Mouse (Mus musculus) cortical plate, adult 2 months (tissue): ENCODE measurements around the gene Man2a1. TPM values are rescaled to one million over a fixed set of nuclear protein-coding genes. Genes with fewer than 3 reads are reported as not detected.

Source experiments
- H3K27ac ChIP-seq: fragments of 200-500 bp; 2 replicates; pipeline ENCODE4 v1.5.1; 2012; ENCODE audit warnings: low read length, control low read depth, inconsistent platforms; ENCODE audit not compliant: insufficient read depth
- H3K4me1 ChIP-seq: fragments of 200-500 bp; 2 replicates; pipeline ENCODE4 v1.6.1; 2011; ENCODE audit warnings: low read length; ENCODE audit not compliant: control insufficient read depth, insufficient read depth
- H3K4me3 ChIP-seq: fragments of 200-500 bp; 2 replicates; pipeline ENCODE4 v1.5.1; 2011; ENCODE audit warnings: mild to moderate bottlenecking, low read length, control low read depth; ENCODE audit not compliant: insufficient read depth
- CTCF ChIP-seq: fragments of 200-500 bp; IDR thresholded peaks from 2 replicates; pipeline ENCODE4 v1.5.1; 2011; ENCODE audit warnings: mild to moderate bottlenecking, control low read depth, low read length; ENCODE audit not compliant: insufficient read depth; ENCODE audit errors: extremely low read depth
- POLR2A ChIP-seq: fragments of 200-500 bp; IDR thresholded peaks from 2 replicates; pipeline ENCODE4 v1.6.1; 2011; ENCODE audit warnings: mild to moderate bottlenecking, low read length, control low read depth; ENCODE audit not compliant: insufficient read depth; ENCODE audit errors: extremely low read depth
- polyA plus RNA-seq: library from polyadenylated mRNA; depleted of rRNA; stranded (reverse); fragments of >200 nt; gene quantifications from 2 replicates; pipeline ENCODE4 v1.2.3, GENCODE M21; 2012

The Man2a1 gene
- polyA plus RNA-seq, 1 experiment, result 11.7 TPM

DNA sequence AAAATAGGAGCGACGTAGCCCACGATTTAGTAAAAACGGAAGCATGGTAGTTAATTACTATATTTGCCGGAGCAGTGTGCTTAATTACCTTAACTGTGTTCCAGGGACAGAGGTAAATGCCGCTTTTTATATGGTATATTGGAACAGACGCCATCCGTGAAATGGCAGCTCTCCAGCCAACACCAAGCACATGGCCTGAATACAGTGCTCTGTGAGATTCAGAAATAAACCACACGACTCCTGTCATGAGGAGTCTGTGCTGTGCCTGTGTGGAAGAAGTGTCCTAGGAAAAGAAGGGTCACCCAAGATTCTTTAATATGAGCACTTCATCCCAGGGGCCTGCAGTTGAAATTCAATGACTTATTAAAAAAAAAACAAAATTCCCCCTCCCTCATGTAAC lies 50.2 kb downstream of the Man2a1 start:
- no peaks in the 10 kb centered on the region for H3K4me1 ChIP-seq
- H3K4me3 ChIP-seq, result no peak overlapping the region
- TF ChIP-seq CTCF (no peak), POLR2A (no peak)
- H3K27ac ChIP-seq, result no peak overlapping the region

DNA sequence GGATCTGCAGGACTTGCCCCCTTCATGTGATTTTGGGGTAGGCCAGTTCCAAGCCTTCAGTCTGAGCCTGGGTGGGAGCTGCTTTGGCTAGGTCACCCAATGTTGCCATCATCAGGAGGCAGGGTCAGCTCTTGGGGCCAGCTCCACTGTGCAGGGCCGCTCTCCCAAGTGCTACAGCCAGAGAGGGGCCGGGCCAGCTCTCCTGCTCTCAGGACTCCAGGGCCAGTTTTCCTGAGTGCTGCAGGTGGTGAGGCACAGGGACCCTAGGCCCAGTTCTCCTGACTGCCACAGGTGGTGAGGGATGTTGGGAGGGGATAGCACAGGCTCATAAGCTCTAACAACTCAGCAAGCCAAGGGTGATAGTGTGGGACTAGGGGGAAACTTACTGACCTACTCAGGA lies 53.1 kb downstream of the Man2a1 start:
- no peak overlapping the region for H3K4me3 ChIP-seq
- H3K4me1 ChIP-seq, result no peaks in the 10 kb centered on the region
- TF ChIP-seq CTCF, result no peak
- no peak for TF ChIP-seq POLR2A
- no peak overlapping the region for H3K27ac ChIP-seq

GRCm38 (mm10) chr17:64659682-64660081 lies 59.1 kb downstream of the Man2a1 start:
- Histone ChIP-seq H3K4me1 (no peaks in the 10 kb centered on the region; the same call in 1 of the 2 replicates), H3K4me3 (no peak overlapping the region), H3K27ac (no peak overlapping the region)
- no peak for TF ChIP-seq CTCF
- TF ChIP-seq POLR2A, result no peak

DNA sequence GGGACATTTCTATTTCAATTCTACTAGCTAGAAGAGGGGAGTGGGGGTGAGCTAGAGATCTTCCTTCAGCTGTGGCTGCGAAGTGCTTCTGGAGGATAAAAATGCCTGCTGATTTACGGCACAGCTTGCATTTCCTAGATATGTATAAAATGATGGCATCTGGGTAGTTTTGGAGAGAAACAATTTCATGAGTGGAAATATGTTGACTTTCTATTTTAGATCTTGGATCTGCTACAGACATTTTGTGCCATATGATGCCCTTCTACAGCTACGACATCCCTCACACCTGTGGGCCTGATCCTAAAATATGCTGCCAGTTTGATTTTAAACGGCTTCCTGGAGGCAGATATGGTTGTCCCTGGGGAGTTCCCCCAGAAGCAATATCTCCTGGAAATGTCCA lies 66.0 kb downstream of the Man2a1 start:
- Histone ChIP-seq H3K4me3 (no peak overlapping the region), H3K4me1 (peaks cover 5% of the 10 kb centered on the region), H3K27ac (no peak overlapping the region)
- no peak for TF ChIP-seq CTCF
- no peak for TF ChIP-seq POLR2A

DNA sequence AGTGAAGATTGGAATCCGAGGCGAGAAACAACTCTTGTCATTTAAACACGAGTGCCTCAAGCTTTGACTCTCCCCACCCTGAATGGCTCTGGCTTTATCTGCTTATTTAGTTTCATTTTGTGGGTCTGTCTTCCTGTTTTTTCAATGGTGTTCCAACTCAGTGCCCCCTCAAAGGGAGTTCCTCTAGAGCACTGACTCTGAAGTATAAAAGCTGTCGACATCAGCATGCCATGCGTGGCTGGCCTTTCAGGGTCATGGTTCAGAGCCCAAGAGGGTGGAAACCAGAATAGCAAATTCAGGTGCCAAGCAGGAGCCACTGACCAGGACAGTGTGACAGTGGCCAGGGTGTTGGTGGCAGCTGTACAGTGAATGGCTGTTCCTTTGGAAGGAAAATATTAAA lies 68.0 kb downstream of the Man2a1 start:
- Histone ChIP-seq H3K27ac (no peak overlapping the region), H3K4me3 (no peak overlapping the region), H3K4me1 (peaks cover 5% of the 10 kb centered on the region)
- no peak for TF ChIP-seq CTCF
- TF ChIP-seq POLR2A, result no peak

DNA sequence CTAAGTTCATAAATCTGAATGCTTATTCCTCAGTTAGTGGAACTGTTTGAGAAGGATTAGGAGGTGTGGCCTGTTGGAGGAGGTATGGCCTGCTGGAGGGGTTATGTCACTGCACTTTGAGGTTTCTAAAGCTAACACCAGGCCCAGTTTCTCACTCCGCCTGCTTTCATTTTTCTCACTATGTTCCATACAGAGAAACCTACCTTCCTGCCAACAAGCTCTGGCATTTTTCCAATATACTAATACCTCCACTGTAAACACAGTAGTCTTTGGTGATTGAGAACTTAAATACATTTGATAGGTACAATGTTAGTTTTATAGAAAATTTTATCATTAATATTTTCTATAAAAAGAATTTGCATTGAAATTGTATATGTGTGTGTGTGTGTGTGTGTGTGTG lies 73.9 kb downstream of the Man2a1 start:
- no peak overlapping the region for H3K4me3 ChIP-seq
- H3K27ac ChIP-seq, result no peak overlapping the region
- TF ChIP-seq CTCF, result no peak
- TF ChIP-seq POLR2A, result no peak
- peaks cover 2% of the 10 kb centered on the region; the same call in 1 of the 2 replicates for H3K4me1 ChIP-seq

DNA sequence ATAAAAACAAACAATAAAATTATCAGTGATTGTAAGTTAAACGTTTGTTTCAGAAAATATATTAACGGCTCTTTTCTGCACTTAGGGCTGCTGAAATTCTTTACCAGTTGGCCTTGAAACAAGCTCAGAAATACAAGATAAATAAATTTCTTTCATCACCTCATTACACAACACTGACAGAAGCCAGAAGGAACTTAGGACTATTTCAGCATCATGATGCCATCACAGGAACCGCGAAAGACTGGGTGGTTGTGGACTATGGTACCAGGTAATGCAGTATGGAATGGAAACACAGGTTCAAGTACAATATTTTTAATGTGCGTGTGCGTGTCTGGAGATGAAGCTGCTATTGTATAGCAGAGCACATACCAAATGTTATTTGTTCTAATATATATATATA lies 74.4 kb downstream of the Man2a1 start:
- no peak for TF ChIP-seq POLR2A
- TF ChIP-seq CTCF, result no peak
- peaks cover 2% of the 10 kb centered on the region; the same call in 1 of the 2 replicates for H3K4me1 ChIP-seq
- no peak overlapping the region for H3K27ac ChIP-seq
- H3K4me3 ChIP-seq, result no peak overlapping the region

DNA sequence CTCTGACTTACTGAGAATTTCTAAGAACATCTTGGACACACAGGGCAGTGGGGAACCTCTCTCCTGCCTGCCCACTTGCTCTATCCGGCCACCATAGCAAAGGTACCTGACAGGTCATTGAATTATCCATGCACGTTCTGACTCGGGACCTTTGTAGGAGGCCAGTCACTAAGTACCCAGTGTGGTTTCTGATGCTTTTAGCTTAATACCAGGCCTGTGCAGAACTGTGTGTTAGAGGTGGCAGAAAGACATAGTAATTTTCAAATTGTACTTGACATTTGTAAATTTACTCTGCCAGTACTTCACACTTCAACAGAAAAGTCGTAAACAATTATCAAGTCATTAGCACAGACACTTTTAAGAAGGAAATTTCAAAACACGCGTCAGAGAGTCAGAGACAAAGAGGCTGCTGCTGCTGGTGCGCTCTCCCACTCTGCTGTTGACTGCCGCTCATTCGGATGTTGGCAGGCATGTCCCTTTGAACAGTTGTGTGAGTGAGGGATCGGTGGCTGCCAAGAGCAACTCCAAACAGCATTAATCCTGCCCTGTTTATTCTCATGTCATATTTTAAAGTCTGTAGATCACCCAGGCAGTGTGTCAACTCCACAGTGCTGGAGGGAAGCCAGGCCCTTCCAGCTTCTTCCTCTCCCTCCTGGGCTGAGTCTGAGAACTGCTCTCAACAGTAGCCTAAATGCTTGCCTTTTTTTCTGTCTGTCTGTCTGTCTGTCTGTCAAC lies 76.4 kb downstream of the Man2a1 start:
- no peak for TF ChIP-seq CTCF
- TF ChIP-seq POLR2A, result no peak
- Histone ChIP-seq H3K4me1 (peaks cover 2% of the 10 kb centered on the region; the same call in 1 of the 2 replicates), H3K27ac (no peak overlapping the region), H3K4me3 (no peak overlapping the region)

- no peak for TF ChIP-seq CTCF
- TF ChIP-seq POLR2A, result no peak
- H3K27ac ChIP-seq, result no peak overlapping the region
- H3K4me1 ChIP-seq, result peaks cover 2% of the 10 kb centered on the region; the same call in 1 of the 2 replicates
- H3K4me3 ChIP-seq, result no peak overlapping the region
Measured at GRCm38 (mm10) chr17:64681461-64681860, 80.9 kb downstream of the Man2a1 start.

GRCm38 (mm10) chr17:64681927-64682326 lies 81.4 kb downstream of the Man2a1 start:
- Histone ChIP-seq H3K4me1 (peaks cover 2% of the 10 kb centered on the region; the same call in 1 of the 2 replicates), H3K4me3 (no peak overlapping the region), H3K27ac (no peak overlapping the region)
- TF ChIP-seq POLR2A, result no peak
- TF ChIP-seq CTCF, result no peak

DNA sequence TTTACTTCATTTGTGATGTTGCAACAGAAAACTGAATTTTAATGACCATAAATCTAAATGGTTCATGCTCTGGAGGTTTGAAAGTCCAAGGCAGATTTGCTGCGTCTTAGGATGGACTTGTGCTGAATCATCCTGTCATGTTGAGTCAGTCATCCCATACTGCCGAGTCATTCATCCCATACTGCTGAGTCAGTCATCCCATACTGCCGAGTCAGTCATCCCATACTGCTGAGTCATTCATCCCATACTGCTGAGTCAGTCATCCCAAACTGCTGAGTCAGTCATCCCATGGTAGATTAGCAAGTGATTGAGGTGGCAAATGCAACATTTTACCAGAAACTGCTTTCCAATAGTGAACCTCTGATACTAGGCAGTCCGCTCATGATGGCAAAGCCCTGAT lies 83.6 kb downstream of the Man2a1 start:
- no peak for TF ChIP-seq CTCF
- H3K4me3 ChIP-seq, result no peak overlapping the region
- H3K27ac ChIP-seq, result no peak overlapping the region
- H3K4me1 ChIP-seq, result no peaks in the 10 kb centered on the region
